Mouse (Mus musculus) cortical plate, adult 2 months (tissue): Measurements from ENCODE around the gene Nat14.

ENCODE experiments used
- CTCF ChIP-seq: fragments of 200-500 bp; IDR thresholded peaks from 2 replicates; pipeline ENCODE4 v1.5.1; 2011; ENCODE audit warnings: mild to moderate bottlenecking, control low read depth, low read length; ENCODE audit not compliant: insufficient read depth; ENCODE audit errors: extremely low read depth
- POLR2A ChIP-seq: fragments of 200-500 bp; IDR thresholded peaks from 2 replicates; pipeline ENCODE4 v1.6.1; 2011; ENCODE audit warnings: mild to moderate bottlenecking, low read length, control low read depth; ENCODE audit not compliant: insufficient read depth; ENCODE audit errors: extremely low read depth

DNA sequence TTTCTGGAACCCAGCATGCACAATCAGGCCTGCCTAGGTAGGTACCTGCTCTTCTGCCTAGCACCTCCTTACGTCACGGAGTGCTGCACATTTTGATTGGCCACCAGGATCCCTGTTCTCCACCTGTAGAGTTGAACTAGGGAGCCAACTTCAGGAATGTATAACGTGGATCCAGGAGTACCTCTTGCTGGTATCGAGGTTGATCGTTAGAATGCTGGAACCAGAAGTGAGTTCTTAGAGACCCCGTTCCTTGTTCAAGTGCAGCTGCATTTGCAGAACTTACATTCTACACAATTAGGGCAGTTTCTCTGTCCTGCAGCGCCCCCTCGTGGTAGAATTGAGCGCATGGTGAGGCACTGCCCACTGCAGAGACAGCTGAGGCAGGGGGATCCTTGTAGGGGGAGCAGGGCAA, 18.2 kb downstream of the Nat14 start:
- peak; percentile 78 for TF ChIP-seq CTCF
- TF ChIP-seq POLR2A, result no peak
